In genomic region chr2:163697764-163698480, GRCm38 (mm10) we compare ENCODE assay signal across 8 mouse cellular contexts. TPM values are rescaled to one million over a fixed set of nuclear protein-coding genes. Genes with fewer than 3 reads are reported as not detected.
DNase-seq lines count a peak whose midpoint lies in the region; ATAC-seq lines count a peak whose summit lies in the region.

No protein-coding gene starts in this region.

- ATAC-seq in intestine, embryonic 15.5 days, result peak; percentile 81
- no peak for ATAC-seq in forebrain, embryonic 15.5 days (replicated peaks)

- H3K4me2 ChIP-seq in intestine, embryonic 15.5 days (replicated peaks), result no peak overlapping the region
- H3K4me2 ChIP-seq in forebrain, embryonic 15.5 days (replicated peaks), result no peak overlapping the region

- H3K27ac ChIP-seq in embryonic facial prominence, embryonic 10.5 days (replicated peaks), result peak overlapping the region; percentile 40; the same call in 1 of the 2 replicates
- H3K27ac ChIP-seq in intestine, embryonic 15.5 days, result peak overlapping the region; percentile 77
- no peak overlapping the region for H3K27ac ChIP-seq in forebrain, embryonic 15.5 days (replicated peaks)

- H3K9me3 ChIP-seq in embryonic facial prominence, embryonic 10.5 days, result no peaks in the 10 kb centered on the region
- no peaks in the 10 kb centered on the region for H3K9me3 ChIP-seq in intestine, embryonic 15.5 days
- no peaks in the 10 kb centered on the region for H3K9me3 ChIP-seq in forebrain, embryonic 15.5 days

- peak; percentile 19 for DNase-seq in adrenal gland, adult 2 months
- DNase-seq in adrenal gland, postnatal 4 days (ENCODE audit: low spot score in 2 of 2), result no peak
- no peak for DNase-seq in embryonic facial prominence, embryonic 10.5 days (ENCODE audit: low spot score)
- peak; percentile 37 to 58 for DNase-seq in lung, postnatal 4 days
- no peak for DNase-seq in embryo, embryonic 9.5 days (ENCODE audit: extremely low spot score)
- no peak for DNase-seq in right cerebral cortex, adult 18-20 months

- H3K9ac ChIP-seq in intestine, embryonic 15.5 days, result no peak overlapping the region
- no peak overlapping the region for H3K9ac ChIP-seq in forebrain, embryonic 15.5 days (replicated peaks)

- H3K27me3 ChIP-seq in embryonic facial prominence, embryonic 10.5 days (replicated peaks; ENCODE audit: low read depth, poor library complexity, severe bottlenecking), result no peaks in the 10 kb centered on the region
- H3K27me3 ChIP-seq in intestine, embryonic 15.5 days (replicated peaks), result no peaks in the 10 kb centered on the region
- H3K27me3 ChIP-seq in forebrain, embryonic 15.5 days, result no peaks in the 10 kb centered on the region

- no peak overlapping the region for H3K4me3 ChIP-seq in embryonic facial prominence, embryonic 10.5 days
- no peak overlapping the region for H3K4me3 ChIP-seq in intestine, embryonic 15.5 days (replicated peaks)
- H3K4me3 ChIP-seq in forebrain, embryonic 15.5 days, result no peak overlapping the region

- WGBS in embryonic facial prominence, embryonic 10.5 days, result 72% methylated on average over 14 of the region's 16 CpGs
- 32% methylated on average over 13 of the region's 16 CpGs for WGBS in intestine, embryonic 15.5 days
- 61% methylated on average over 15 of the region's 16 CpGs for WGBS in forebrain, embryonic 15.5 days

- peaks cover 46% of the 10 kb centered on the region for H3K4me1 ChIP-seq in embryonic facial prominence, embryonic 10.5 days
- peaks cover 18% of the 10 kb centered on the region for H3K4me1 ChIP-seq in intestine, embryonic 15.5 days (replicated peaks)
- no peaks in the 10 kb centered on the region for H3K4me1 ChIP-seq in forebrain, embryonic 15.5 days

- no peaks in the 10 kb centered on the region for H3K36me3 ChIP-seq in embryonic facial prominence, embryonic 10.5 days (replicated peaks)
- H3K36me3 ChIP-seq in intestine, embryonic 15.5 days, result no peaks in the 10 kb centered on the region
- no peaks in the 10 kb centered on the region for H3K36me3 ChIP-seq in forebrain, embryonic 15.5 days

RNA-seq across cellular contexts. Expression of gene Pkig, which starts 39.7 kb away (rescaled TPM):
- total RNA-seq in adrenal gland, adult 2 months (2021), result 10 to 100 TPM; 37.1 to 49.1 TPM
- 146 and 147 TPM in 2 replicates for polyA plus RNA-seq in adrenal gland, adult 2 months (2012; rRNA removed)
- total RNA-seq in adrenal gland, postnatal 4 days (2021), result 10 to 100 TPM; 67.4 to 72.8 TPM
- polyA plus RNA-seq in embryonic facial prominence, embryonic 10.5 days (2016; fragmentation: Nextera tagmentation; extraction: Ambion mirVana), result 189 and 194 TPM in 2 replicates
- polyA plus RNA-seq in intestine, embryonic 15.5 days (2015; fragmentation: Nextera tagmentation; extraction: Ambion mirVana), result 113 and 122 TPM in 2 replicates
- 157 and 165 TPM in 2 replicates for polyA plus RNA-seq in forebrain, embryonic 15.5 days (2015; fragmentation: Nextera tagmentation; extraction: Ambion mirVana)

RNA-seq across cellular contexts. Expression of gene Ada, which starts 52.1 kb away (rescaled TPM):
- 1 to 10 TPM; 4.1 to 5.5 TPM for total RNA-seq in adrenal gland, adult 2 months (2021)
- 0.65 and 0.69 TPM in 2 replicates for polyA plus RNA-seq in adrenal gland, adult 2 months (2012; rRNA removed)
- total RNA-seq in adrenal gland, postnatal 4 days (2021), result 1 to 10 TPM; 6.1 TPM
- 9.7 and 11.1 TPM in 2 replicates for polyA plus RNA-seq in embryonic facial prominence, embryonic 10.5 days (2016; fragmentation: Nextera tagmentation; extraction: Ambion mirVana)
- 6.6 and 7.1 TPM in 2 replicates for polyA plus RNA-seq in intestine, embryonic 15.5 days (2015; fragmentation: Nextera tagmentation; extraction: Ambion mirVana)
- polyA plus RNA-seq in forebrain, embryonic 15.5 days (2015; fragmentation: Nextera tagmentation; extraction: Ambion mirVana), result 4.0 and 4.8 TPM in 2 replicates

RNA-seq across cellular contexts. Expression of gene Serinc3, which starts 53.0 kb away (rescaled TPM):
- total RNA-seq in adrenal gland, adult 2 months (2021), result 100 to 1,000 TPM; 482 to 621 TPM
- 402 and 442 TPM in 2 replicates for polyA plus RNA-seq in adrenal gland, adult 2 months (2012; rRNA removed)
- 100 to 1,000 TPM; 413 to 434 TPM for total RNA-seq in adrenal gland, postnatal 4 days (2021)
- polyA plus RNA-seq in embryonic facial prominence, embryonic 10.5 days (2016; fragmentation: Nextera tagmentation; extraction: Ambion mirVana), result 21.9 and 22.1 TPM in 2 replicates
- polyA plus RNA-seq in intestine, embryonic 15.5 days (2015; fragmentation: Nextera tagmentation; extraction: Ambion mirVana), result 45.3 and 47.1 TPM in 2 replicates
- polyA plus RNA-seq in forebrain, embryonic 15.5 days (2015; fragmentation: Nextera tagmentation; extraction: Ambion mirVana), result 27.9 and 28.8 TPM in 2 replicates

Comparison
In these comparisons a context has a peak if more than half of its experiments do, and no peak if none do; other contexts are left out.
1. DNase-seq: peak in adrenal gland, adult 2 months (single experiment) and lung, postnatal 4 days (2 of 2); none in adrenal gland, postnatal 4 days (0 of 2), embryonic facial prominence, embryonic 10.5 days (single experiment), embryo, embryonic 9.5 days (single experiment) and right cerebral cortex, adult 18-20 months (single experiment).